ENCODE assay signal across 9 mouse cellular contexts in the genomic region with DNA sequence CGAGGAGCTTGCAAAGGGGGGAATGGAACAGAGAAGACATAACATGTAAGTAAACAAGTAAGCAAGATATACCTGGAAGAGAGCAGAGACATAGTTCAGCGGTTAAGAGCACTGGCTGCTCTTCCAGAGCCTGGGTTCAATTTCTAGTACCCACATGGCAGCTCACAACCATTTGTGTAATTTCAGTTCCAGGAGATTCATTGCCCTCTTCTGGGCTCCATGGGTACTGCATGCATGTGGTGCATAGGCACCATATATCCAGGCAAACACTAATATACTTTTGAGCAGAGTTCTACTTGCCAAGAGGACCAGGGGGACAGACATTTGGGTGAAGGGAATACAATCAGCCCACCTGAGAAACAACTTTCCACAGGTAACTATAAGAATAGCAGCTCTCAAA. TPM values are rescaled to one million over a fixed set of nuclear protein-coding genes. Genes with fewer than 3 reads are reported as not detected.
DNase-seq lines count a peak whose midpoint lies in the region; ATAC-seq and TF ChIP-seq lines count a peak whose summit lies in the region.
"Had no signal": no experiment of that assay in that cellular context is flagged by ENCODE, and none has a peak within 500 bp of the region (broad histone marks: within the 10 kb centered on the region; RNA-seq: fewer than 3 reads in every experiment).

No protein-coding gene starts in this region.

- no peaks in the 10 kb centered on the region for H3K27me3 ChIP-seq in intestine, embryonic 14.5 days (replicated peaks; ENCODE audit: control insufficient read depth, insufficient read depth, low read length)
- no peaks in the 10 kb centered on the region for H3K27me3 ChIP-seq in intestine, embryonic 15.5 days (replicated peaks)
- no peaks in the 10 kb centered on the region for H3K27me3 ChIP-seq in splenic B cell, adult 2 months (ENCODE audit: control insufficient read depth, insufficient read depth, low read length, poor library complexity, severe bottlenecking)
- H3K27me3 ChIP-seq: neural tube, embryonic 12.5 days had no signal

- no peak overlapping the region for H3K27ac ChIP-seq in intestine, embryonic 14.5 days (ENCODE audit: low read depth)
- no peak overlapping the region for H3K27ac ChIP-seq in intestine, embryonic 15.5 days
- H3K27ac ChIP-seq: neural tube, embryonic 12.5 days had no signal

- DNase-seq in intestine, embryonic 14.5 days (ENCODE audit: low spot score), result peak; percentile 75
- peak; percentile 75 for DNase-seq in R1 (ENCODE audit: low read depth, low spot score)
- peak; percentile 60 for DNase-seq in forelimb bud, embryonic 11.5 days (ENCODE audit: low read depth, low spot score)
- peak; percentile 66 for DNase-seq in lung, adult 2 months
- peak; percentile 82 for DNase-seq in splenic B cell, adult 2 months (ENCODE audit: low read depth, low spot score)
- DNase-seq in layer of hippocampus, postnatal 14 days (ENCODE audit: low spot score in 2 of 2), result no peak

- no peak for TF ChIP-seq POLR2A in lung, adult 2 months (IDR thresholded peaks at IDR 0.05; ENCODE audit: borderline replicate concordance, extremely low read depth, low read depth, low read length)

- H3K4me1 ChIP-seq in intestine, embryonic 14.5 days (replicated peaks; ENCODE audit: control insufficient read depth, insufficient read depth, low read length), result no peaks in the 10 kb centered on the region
- no peaks in the 10 kb centered on the region for H3K4me1 ChIP-seq in intestine, embryonic 15.5 days (replicated peaks)
- peaks cover 9% of the 10 kb centered on the region; the same call in 1 of the 2 replicates for H3K4me1 ChIP-seq in lung, adult 2 months (ENCODE audit: control insufficient read depth, insufficient read depth, low read length)
- H3K4me1 ChIP-seq: neural tube, embryonic 12.5 days had no signal

- TF ChIP-seq CTCF in lung, adult 2 months (IDR thresholded peaks at IDR 0.05; ENCODE audit: insufficient read depth, low read length), result peak; percentile 51

- ATAC-seq in intestine, embryonic 14.5 days (replicated peaks; ENCODE audit: low FRiP score, low TSS enrichment, low read depth), result no peak
- no peak for ATAC-seq in intestine, embryonic 15.5 days
- peak; percentile 64 for ATAC-seq in CD4-positive, CD25-positive, alpha-beta regulatory T cell, adult 4 months

- no peak overlapping the region for H3K4me3 ChIP-seq in intestine, embryonic 14.5 days (ENCODE audit: low read depth, low read length)
- H3K4me3 ChIP-seq in intestine, embryonic 15.5 days (replicated peaks), result no peak overlapping the region
- no peak overlapping the region for H3K4me3 ChIP-seq in lung, adult 2 months (replicated peaks; ENCODE audit: extremely low read depth, low read depth, low read length)
- H3K4me3 ChIP-seq: neural tube, embryonic 12.5 days had no signal

- H3K9me3 ChIP-seq in intestine, embryonic 14.5 days (ENCODE audit: control insufficient read depth, low read length), result no peaks in the 10 kb centered on the region
- H3K9me3 ChIP-seq in intestine, embryonic 15.5 days, result no peaks in the 10 kb centered on the region
- H3K9me3 ChIP-seq: neural tube, embryonic 12.5 days had no signal

- H3K4me2 ChIP-seq in intestine, embryonic 14.5 days (ENCODE audit: low read length), result no peak overlapping the region
- no peak overlapping the region for H3K4me2 ChIP-seq in intestine, embryonic 15.5 days (replicated peaks)
- H3K4me2 ChIP-seq: neural tube, embryonic 12.5 days had no signal

- H3K36me3 ChIP-seq in intestine, embryonic 14.5 days (ENCODE audit: control insufficient read depth, insufficient read depth, low read length), result peaks cover 21% of the 10 kb centered on the region
- H3K36me3 ChIP-seq in intestine, embryonic 15.5 days, result peaks cover 6% of the 10 kb centered on the region; the same call in 1 of the 2 replicates
- H3K36me3 ChIP-seq in splenic B cell, adult 2 months (ENCODE audit: control insufficient read depth, insufficient read depth, low read length, poor library complexity, severe bottlenecking), result no peaks in the 10 kb centered on the region

- H3K9ac ChIP-seq in intestine, embryonic 14.5 days (ENCODE audit: low read length), result no peak overlapping the region
- no peak overlapping the region for H3K9ac ChIP-seq in intestine, embryonic 15.5 days
- H3K9ac ChIP-seq: neural tube, embryonic 12.5 days had no signal

- WGBS in intestine, embryonic 14.5 days, result 92% methylated on average over 2 of the region's 2 CpGs
- WGBS in intestine, embryonic 15.5 days, result 95% methylated on average over 2 of the region's 2 CpGs
- WGBS in lung, adult 2 months, result 95% methylated on average over 2 of the region's 2 CpGs

RNA-seq across cellular contexts. Expression of a gene that starts 29.8 kb away (rescaled TPM):
- polyA plus RNA-seq in intestine, embryonic 14.5 days (2014; fragmentation: Nextera tagmentation; extraction: Ambion mirVana), result 11.3 and 11.8 TPM in 2 replicates
- polyA plus RNA-seq in intestine, embryonic 15.5 days (2015; fragmentation: Nextera tagmentation; extraction: Ambion mirVana), result 10.5 and 10.6 TPM in 2 replicates
- 1 to 10 TPM; 2.6 to 3.7 TPM for polyA plus RNA-seq in CD4-positive, CD25-positive, alpha-beta regulatory T cell, adult 4 months (2017; shearing (Covaris generic))
- polyA plus RNA-seq in lung, adult 2 months (2012; rRNA removed), result 12.2 and 14.8 TPM in 2 replicates
- 10 to 100 TPM; 21.5 to 26.7 TPM for total RNA-seq in layer of hippocampus, postnatal 14 days (2021)

RNA-seq across cellular contexts. Expression of a gene that starts 38.9 kb away (rescaled TPM):
- 11.6 and 11.7 TPM in 2 replicates for polyA plus RNA-seq in intestine, embryonic 14.5 days (2014; fragmentation: Nextera tagmentation; extraction: Ambion mirVana)
- 8.5 and 8.9 TPM in 2 replicates for polyA plus RNA-seq in intestine, embryonic 15.5 days (2015; fragmentation: Nextera tagmentation; extraction: Ambion mirVana)
- polyA plus RNA-seq in CD4-positive, CD25-positive, alpha-beta regulatory T cell, adult 4 months (2017; shearing (Covaris generic)), result 1 to 10 TPM; 7.6 to 10.0 TPM
- 25.8 and 28.5 TPM in 2 replicates for polyA plus RNA-seq in lung, adult 2 months (2012; rRNA removed)
- 10 to 100 TPM; 25.5 to 26.0 TPM for total RNA-seq in layer of hippocampus, postnatal 14 days (2021)

RNA-seq across cellular contexts. Expression of a gene that starts 39.3 kb away (rescaled TPM):
- polyA plus RNA-seq in intestine, embryonic 14.5 days (2014; fragmentation: Nextera tagmentation; extraction: Ambion mirVana), result 0.11 TPM in 1 of 2 replicates, not detected in the other
- not detected in 2 replicates for polyA plus RNA-seq in intestine, embryonic 15.5 days (2015; fragmentation: Nextera tagmentation; extraction: Ambion mirVana)
- under 1 TPM in 1 of 2 experiments, not detected in 1; 0.19 TPM for polyA plus RNA-seq in CD4-positive, CD25-positive, alpha-beta regulatory T cell, adult 4 months (2017; shearing (Covaris generic))
- 1.0 and 2.2 TPM in 2 replicates for polyA plus RNA-seq in lung, adult 2 months (2012; rRNA removed)
- total RNA-seq in layer of hippocampus, postnatal 14 days (2021), result under 1 TPM; 0.24 to 0.85 TPM

Comparison
In these comparisons a context has a peak if more than half of its experiments do, and no peak if none do; other contexts are left out.
1. DNase-seq: peak in intestine, embryonic 14.5 days (single experiment), R1 (single experiment), forelimb bud, embryonic 11.5 days (single experiment), lung, adult 2 months (single experiment) and splenic B cell, adult 2 months (single experiment); none in layer of hippocampus, postnatal 14 days (0 of 2).